In the genomic region with DNA sequence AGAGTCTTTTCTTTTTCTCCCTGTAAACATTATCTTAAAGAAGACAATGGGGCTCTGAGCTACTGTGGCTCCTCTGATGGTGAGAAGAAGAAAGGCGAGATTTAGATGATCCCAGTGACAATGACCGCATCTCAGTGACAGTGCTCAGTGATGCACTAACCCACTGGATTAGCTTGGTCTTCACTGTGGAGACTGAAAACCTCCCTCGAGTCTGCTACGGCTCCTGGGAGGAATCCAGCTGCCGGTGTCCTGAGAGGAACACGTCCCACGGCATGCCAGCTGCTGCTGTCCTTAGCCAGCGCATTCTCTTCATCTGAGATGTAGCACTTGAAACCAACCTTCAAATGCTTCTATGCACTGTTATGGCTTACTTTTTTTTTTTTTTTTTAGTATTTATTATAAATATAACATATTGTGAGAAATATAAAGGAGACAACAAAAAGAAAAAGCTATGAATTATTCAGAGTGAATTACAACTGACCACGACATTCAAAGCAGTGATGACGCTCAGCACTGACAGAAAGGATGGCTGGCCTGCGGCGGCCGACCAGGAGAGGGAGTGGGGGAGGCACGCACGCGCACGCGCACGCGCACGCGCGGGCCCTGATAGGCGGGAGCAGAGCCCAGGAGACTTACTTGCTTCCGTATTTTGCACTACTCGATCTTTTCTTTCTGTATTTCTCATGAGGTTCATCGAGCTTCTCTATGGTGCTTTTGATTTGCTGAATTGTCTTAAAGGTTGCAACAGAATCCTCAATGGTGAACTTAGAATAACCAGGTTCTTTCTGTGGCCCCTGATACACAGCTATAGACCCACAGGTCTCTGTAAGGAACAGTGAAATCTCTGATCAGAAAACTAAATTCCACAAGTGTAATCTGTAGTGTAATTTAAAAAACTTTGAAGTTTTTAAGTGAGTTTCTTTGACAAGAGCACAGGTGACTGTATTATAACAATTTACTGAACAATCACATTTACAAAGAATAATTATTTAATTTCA, we compare ENCODE assay signal across 7 mouse cellular contexts. TPM values are rescaled to one million over a fixed set of nuclear protein-coding genes. Genes with fewer than 3 reads are reported as not detected.
A peak's percentile ranks its signal among the peaks of the same experiment; 100 is the strongest.
DNase-seq lines count a peak whose midpoint lies in the region; ATAC-seq lines count a peak whose summit lies in the region.

No protein-coding gene starts in this region.

- H3K4me3 ChIP-seq in hindbrain, embryonic 14.5 days (replicated peaks; ENCODE audit: low read length) = peak overlapping the region; percentile 12
- no peak overlapping the region for H3K4me3 ChIP-seq in limb, embryonic 12.5 days (replicated peaks)
- peak overlapping the region; percentile 38 for H3K4me3 ChIP-seq in midbrain, embryonic 10.5 days

- H3K36me3 ChIP-seq in hindbrain, embryonic 14.5 days (replicated peaks; ENCODE audit: control insufficient read depth, insufficient read depth) = peaks cover 41% of the 10 kb centered on the region
- peaks cover 53% of the 10 kb centered on the region for H3K36me3 ChIP-seq in limb, embryonic 12.5 days
- peaks cover 22% of the 10 kb centered on the region for H3K36me3 ChIP-seq in midbrain, embryonic 10.5 days

- DNase-seq in adrenal gland, postnatal 36 days = peak; percentile 75 to 86
- peak; percentile 82 for DNase-seq in cerebellum, postnatal 14 days
- peak; percentile 27 for DNase-seq in gastrocnemius, adult 18-20 months (ENCODE audit: low spot score)
- DNase-seq in hindbrain, embryonic 14.5 days (ENCODE audit: low spot score) = peak; percentile 85
- peak; percentile 75 for DNase-seq in midbrain, embryonic 10.5 days (ENCODE audit: low spot score)
- DNase-seq in right cerebral cortex, postnatal 25 days = peak; percentile 45

- peak overlapping the region; percentile 49 for H3K4me2 ChIP-seq in hindbrain, embryonic 14.5 days (replicated peaks)
- H3K4me2 ChIP-seq in limb, embryonic 12.5 days = peak overlapping the region; percentile 35; the same call in 1 of the 2 replicates

- no peaks in the 10 kb centered on the region for H3K4me1 ChIP-seq in hindbrain, embryonic 14.5 days (replicated peaks; ENCODE audit: control insufficient read depth, insufficient read depth, low read length)
- no peaks in the 10 kb centered on the region for H3K4me1 ChIP-seq in limb, embryonic 12.5 days (replicated peaks)
- H3K4me1 ChIP-seq in midbrain, embryonic 10.5 days = peaks cover 8% of the 10 kb centered on the region

- no peaks in the 10 kb centered on the region for H3K9me3 ChIP-seq in hindbrain, embryonic 14.5 days (ENCODE audit: control insufficient read depth, low read length)
- no peaks in the 10 kb centered on the region for H3K9me3 ChIP-seq in limb, embryonic 12.5 days
- no peaks in the 10 kb centered on the region for H3K9me3 ChIP-seq in midbrain, embryonic 10.5 days (replicated peaks)

- H3K27me3 ChIP-seq in hindbrain, embryonic 14.5 days (ENCODE audit: control insufficient read depth, insufficient read depth, low read length) = no peaks in the 10 kb centered on the region
- H3K27me3 ChIP-seq in limb, embryonic 12.5 days = no peaks in the 10 kb centered on the region
- H3K27me3 ChIP-seq in midbrain, embryonic 10.5 days (ENCODE audit: low read depth, poor library complexity, severe bottlenecking) = no peaks in the 10 kb centered on the region

- ATAC-seq in hindbrain, embryonic 14.5 days (ENCODE audit: low FRiP score) = peak; percentile 92
- no peak; the same call in 1 of the 2 replicates for ATAC-seq in limb, embryonic 12.5 days (ENCODE audit: insufficient number of reproducible peaks, insufficient read depth, low FRiP score, low TSS enrichment, low read depth)

- WGBS in hindbrain, embryonic 14.5 days = 24% methylated on average over 27 of the region's 27 CpGs
- WGBS in limb, embryonic 12.5 days = 34% methylated on average over 27 of the region's 27 CpGs
- WGBS in midbrain, embryonic 10.5 days = 25% methylated on average over 27 of the region's 27 CpGs

- H3K27ac ChIP-seq in hindbrain, embryonic 14.5 days = peak overlapping the region; percentile 39
- no peak overlapping the region for H3K27ac ChIP-seq in limb, embryonic 12.5 days
- H3K27ac ChIP-seq in midbrain, embryonic 10.5 days (replicated peaks) = peak overlapping the region; percentile 24; the same call in 1 of the 2 replicates

- H3K9ac ChIP-seq in hindbrain, embryonic 14.5 days = peak overlapping the region; percentile 52; the same call in 1 of the 2 replicates
- no peak overlapping the region for H3K9ac ChIP-seq in limb, embryonic 12.5 days (replicated peaks)

RNA-seq across cellular contexts. Expression of a gene that starts 18.9 kb away (rescaled TPM):
- total RNA-seq in adrenal gland, postnatal 36 days (2021) = not detected
- total RNA-seq in gastrocnemius, adult 18-20 months (2021) = not detected
- 0.17 and 0.44 TPM in 2 replicates for polyA plus RNA-seq in hindbrain, embryonic 14.5 days (2014; fragmentation: Nextera tagmentation; extraction: Ambion mirVana)
- polyA plus RNA-seq in limb, embryonic 12.5 days (2016; fragmentation: Nextera tagmentation; extraction: Ambion mirVana) = not detected in 2 replicates
- not detected in 2 replicates for polyA plus RNA-seq in midbrain, embryonic 10.5 days (2016; fragmentation: Nextera tagmentation; extraction: Ambion mirVana)

Comparison
In these comparisons a context has a peak if more than half of its experiments do, and no peak if none do; other contexts are left out.
1. DNase-seq: peak in every context shown above with its lines; median percentile 85 in hindbrain, embryonic 14.5 days; 82 in cerebellum, postnatal 14 days; 80 in adrenal gland, postnatal 36 days; 75 in midbrain, embryonic 10.5 days; 45 in right cerebral cortex, postnatal 25 days; 27 in gastrocnemius, adult 18-20 months.